Mouse (Mus musculus) c-Kit-positive CD71-positive TER-119-negative erythroid progenitor cells, embryonic 14.5 days (primary cell): ENCODE data around the gene Cnn1.
A peak's percentile ranks its signal among the peaks of the same experiment; 100 is the strongest.
"Not testable (repeated sequence)": the region's sequence is repeated elsewhere in the genome, so short reads cannot be mapped to it uniquely, and the experiment has no call there.

ENCODE experiments used
- DNase-seq: peaks from one replicate; pipeline ENCODE4 v3.0.0-alpha.2; 2013; ENCODE audit warnings: low read depth

Gene Cnn1

DNA sequence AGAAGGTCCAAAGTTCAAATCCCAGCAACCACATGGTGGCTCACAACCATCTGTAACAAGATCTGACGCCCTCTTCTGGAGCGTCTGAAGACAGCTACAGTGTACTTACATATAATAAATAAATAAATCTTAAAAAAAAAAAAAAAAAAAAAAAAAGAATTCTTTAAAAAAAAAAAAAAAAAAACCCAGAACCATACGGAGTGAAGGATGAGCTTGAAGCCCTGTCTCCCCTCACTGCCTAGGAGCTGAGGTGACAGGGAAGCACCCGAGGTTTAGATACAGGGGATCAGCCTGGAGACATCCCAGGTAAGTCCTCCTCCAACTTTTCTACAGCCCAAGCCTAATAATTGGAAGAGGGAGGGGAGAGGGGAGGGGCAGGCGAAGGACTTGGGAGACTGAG is 23.2 kb upstream of the Cnn1 start:
- DNase-seq, result not testable (repeated sequence)

DNA sequence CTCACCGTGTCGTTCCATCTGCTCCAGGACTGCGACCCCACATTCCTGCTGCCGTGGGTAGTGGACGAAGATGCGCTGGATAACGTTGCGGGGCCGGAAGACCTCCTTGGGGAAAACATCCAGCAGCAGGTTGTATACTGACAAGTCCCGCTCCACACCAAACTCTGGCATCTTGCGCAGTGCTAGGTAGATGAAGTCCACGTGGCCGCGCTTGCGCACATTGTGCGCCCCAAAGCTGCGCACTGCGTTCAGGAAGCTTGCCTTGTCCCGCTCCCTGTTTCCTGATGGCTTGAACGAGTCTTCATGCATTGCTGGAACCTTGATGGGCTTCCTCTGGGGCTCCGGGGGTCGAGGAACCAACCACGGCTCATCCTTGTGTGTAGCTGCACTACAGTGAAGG is 22.8 kb upstream of the Cnn1 start:
- no peak for DNase-seq

DNA sequence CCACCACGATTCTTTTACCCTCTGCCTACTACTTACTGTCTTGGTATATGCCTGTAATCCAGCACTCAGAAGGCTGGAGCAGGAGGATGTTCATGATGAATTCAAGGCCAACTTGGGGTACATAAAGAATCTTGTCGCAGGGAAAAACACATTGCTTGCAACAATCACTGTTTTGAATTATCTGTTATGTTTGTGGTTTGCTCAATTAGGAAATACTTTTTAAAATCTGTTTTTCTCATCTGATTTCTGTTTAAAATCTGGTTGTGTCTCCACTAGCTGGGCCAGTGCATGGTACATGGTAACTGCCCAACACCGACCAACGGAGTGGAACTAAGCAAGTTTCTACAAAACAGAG is 14.4 kb upstream of the Cnn1 start:
- DNase-seq, result no peak

GRCm38 (mm10) chr9:22085022-22085834 is 13.8 kb upstream of the Cnn1 start, which contains the start of gene Ecsit:
TSS of gene Ecsit (minus strand) at chr9:22085438.
- DNase-seq, result peak; percentile 96

DNA sequence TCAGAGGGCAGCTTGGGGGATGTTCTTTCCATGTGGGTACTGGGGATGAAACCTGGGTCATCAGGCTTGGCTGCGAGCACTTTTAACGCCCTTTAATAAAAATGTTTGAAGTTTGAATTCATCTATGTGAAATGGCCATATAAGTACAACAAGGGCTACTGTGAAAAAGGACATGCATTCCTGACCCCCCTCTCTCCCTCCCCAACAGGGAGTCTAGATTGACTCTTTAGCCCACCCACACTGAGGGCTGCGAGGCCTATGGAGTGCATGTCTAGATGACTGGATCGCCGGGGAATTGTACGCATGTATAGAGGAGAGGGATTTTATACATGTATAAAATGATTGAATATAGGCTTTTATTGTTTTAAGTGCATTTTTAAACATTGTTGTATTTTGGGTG is 13.0 kb upstream of the Cnn1 start:
- DNase-seq, result no peak

- no peak for DNase-seq
These were observed 11.9 kb upstream of the Cnn1 start for GRCm38 (mm10) chr9:22087034-22087618.

DNA sequence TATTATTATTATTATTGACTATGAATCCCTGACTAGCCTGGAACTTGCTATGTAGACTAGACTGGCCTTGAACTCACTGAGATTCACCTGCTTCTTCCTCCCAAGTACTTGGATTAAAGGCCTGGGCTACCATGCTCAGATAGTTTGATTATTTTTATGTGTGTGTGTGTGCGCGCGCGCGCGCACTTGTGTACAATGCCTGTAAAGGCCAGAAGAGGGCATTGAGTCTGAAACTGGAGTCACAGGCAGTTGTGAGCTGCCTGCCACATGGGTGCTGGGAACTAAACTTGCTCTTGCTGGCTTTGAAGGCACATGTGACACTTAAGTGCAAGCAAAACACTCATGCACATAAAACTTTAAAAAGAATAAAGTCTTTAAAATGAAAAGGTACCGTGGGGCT is 9.7 kb upstream of the Cnn1 start:
- DNase-seq, result no peak

- DNase-seq, result no peak
These were observed 9.0 kb upstream of the Cnn1 start for GRCm38 (mm10) chr9:22089986-22090385.

- no peak for DNase-seq
These were observed 6.3 kb upstream of the Cnn1 start for GRCm38 (mm10) chr9:22092746-22093145.

DNA sequence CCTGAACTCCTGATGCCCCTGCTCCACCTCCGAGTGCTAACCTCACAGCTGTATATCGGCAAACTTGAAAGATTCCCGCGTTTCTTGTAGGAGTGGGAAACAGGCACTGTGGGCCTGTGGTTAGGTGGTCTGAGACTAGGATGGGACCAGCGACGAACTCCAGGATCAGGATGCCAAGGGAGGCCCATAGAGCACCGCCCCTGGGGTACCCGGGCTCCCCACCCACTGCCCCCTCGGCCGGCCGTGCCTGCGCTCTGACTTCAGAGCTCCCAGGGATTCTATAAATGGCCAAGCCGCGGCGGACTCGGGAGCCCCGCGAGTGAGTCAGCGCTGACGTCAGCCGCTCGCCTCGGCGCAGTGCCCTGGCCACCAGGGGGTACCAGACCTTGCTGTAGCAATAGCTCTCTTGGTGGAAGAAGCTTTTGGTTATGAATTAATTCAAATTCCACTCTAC is 3.1 kb upstream of the Cnn1 start:
- peak; percentile 69 for DNase-seq

- DNase-seq, result no peak
These were observed 906 bp downstream of the Cnn1 start for GRCm38 (mm10) chr9:22099922-22100321.

DNA sequence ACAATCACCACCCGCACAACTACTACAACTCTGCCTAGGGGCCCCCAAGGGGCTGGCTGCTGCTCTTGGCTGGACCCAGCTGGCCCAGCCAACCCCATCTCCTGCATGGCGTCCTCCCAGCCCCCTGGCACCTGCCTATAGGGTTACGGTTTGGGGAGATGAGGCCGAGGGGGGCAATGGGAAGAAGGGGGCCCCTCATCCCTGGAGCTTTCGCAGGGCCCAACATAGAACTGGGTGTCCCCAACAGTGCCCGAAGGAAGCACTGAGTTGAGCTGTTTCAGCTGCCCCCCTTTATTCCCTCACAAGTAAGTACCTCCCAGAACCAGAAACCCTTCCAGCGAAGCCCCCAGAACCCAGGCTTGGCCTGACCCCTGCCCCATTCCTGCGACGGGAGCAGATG is 9.2 kb downstream of the Cnn1 start:
- DNase-seq, result no peak

DNA sequence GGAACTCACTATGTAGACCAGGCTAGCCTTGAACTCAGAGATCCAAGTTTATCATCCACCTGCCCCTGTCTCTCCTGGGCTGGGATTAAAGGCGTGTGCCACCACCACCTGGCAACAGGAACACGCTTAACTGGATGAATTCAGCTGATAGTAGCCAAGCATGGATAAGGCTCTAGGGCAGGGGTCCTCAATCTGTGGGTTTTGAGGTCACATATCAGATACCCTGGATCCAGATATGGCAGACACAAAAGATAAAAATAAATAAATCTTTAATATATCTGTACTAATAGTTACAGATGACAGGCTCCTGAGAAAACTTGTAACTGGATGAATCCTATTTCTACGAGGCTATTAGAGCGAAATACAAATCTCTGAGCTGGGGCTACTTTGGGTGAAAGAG is 16.6 kb downstream of the Cnn1 start:
- DNase-seq, result no peak

- DNase-seq, result no peak
These were observed 17.1 kb downstream of the Cnn1 start for GRCm38 (mm10) chr9:22116086-22116485.

DNA sequence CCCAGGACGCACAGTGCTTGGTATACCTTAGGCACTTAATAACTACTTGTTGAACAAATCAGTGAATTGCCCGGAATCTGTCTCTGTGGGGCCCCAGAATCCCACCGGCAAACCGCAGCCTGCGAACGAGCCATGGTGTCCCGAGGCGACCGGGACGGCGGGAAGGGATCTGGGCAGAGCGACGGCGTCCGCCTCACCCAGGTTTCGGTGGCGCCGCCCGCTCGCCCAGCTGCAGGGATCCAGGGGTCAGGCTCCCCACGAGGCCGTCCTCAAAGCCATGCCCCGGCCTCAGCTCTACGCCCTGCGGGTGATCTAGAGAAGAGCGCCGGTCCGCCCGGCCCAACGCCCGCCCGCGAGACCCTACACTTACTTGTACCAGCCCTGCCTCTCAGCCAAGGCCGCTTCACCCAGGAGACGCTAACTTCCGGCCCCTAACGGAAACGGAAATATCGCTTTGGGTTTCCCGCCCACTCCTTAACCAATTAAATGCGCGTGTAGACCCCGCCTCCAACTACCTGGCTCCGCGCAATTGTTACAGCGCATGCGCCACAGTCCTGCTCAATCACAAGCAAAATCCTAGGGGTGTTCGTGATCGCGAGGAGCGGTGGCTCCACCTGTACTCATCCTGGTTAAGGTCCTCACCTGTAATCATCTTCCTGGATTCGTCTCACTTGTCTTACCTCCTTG is 17.9 kb downstream of the Cnn1 start, which contains the start of gene Elof1:
Elof1 (minus strand) TSS at position 433 of the 687 bp plus-strand sequence.
- peak; percentile 97 for DNase-seq

DNA sequence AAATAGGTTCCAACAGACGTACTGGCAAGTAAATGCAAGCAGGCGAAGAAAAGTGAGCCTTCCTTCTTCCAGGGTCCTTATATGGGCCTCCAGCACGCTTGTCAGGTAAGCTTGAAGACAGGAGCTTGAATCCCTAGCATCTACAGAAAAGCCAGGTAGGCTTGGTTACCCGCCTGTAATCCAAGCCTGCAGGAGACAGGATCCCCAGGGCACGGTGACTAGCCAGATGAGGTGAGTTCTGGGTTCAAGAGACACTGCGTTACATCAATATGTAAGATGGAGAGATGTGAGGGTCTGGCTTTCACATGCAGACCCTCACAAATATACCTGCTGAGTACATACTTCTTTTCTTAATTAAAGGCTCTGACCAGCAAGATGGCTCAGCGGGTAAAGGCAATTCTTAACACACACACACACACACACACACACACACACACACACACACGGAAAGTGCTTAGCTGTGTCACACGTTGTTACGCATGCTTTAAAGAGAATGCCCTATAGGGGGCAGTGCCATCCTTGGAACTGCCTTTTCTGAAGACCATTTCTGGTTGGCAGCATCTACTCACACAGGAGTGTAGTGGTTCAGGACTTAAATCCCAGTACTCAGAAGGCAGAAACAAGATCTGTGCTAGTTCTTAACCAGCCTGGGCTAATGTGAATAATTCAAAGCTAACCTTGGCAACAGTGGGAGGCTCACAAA is 18.9 kb downstream of the Cnn1 start:
- peak; percentile 79 for DNase-seq

DNA sequence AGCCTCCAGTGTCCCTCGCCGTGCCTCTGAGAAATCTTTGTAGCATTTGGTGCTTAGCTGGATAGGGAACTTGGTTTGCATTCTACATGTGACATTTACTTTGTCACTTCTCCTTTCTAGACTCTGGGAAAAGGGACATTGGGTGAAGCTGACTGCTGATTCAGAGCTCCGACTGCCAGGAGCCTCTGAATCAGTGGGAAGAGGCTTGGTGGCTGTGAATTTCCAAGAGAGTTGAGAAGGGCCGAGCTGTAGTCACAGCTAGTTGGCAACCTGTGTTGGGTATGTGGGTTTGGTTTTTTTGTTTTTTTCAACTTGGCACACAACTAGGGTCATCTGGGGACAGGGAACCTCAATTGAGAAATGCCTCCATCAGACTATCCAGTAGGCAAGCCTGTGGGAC is 20.5 kb downstream of the Cnn1 start:
- no peak for DNase-seq

DNA sequence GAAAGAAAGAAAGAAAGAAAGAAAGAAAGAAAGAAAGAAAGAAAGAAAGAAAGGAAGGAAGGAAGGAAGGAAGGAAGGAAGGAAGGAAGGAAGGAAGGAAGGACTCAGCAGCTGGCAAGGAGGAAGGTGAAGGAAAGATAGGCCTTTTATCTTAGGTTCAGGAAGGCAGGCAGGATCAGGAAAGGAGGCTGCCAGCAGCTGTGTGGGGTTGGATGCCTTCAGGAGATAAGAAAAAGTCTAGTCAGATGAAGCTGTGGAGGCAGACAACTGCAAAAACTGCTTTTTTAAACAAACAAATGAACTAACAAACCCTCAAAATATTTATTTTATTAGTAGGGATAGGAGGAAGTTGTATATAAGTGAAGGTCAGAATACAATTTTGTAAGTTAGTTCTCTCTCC is 22.5 kb downstream of the Cnn1 start:
- no peak for DNase-seq

DNA sequence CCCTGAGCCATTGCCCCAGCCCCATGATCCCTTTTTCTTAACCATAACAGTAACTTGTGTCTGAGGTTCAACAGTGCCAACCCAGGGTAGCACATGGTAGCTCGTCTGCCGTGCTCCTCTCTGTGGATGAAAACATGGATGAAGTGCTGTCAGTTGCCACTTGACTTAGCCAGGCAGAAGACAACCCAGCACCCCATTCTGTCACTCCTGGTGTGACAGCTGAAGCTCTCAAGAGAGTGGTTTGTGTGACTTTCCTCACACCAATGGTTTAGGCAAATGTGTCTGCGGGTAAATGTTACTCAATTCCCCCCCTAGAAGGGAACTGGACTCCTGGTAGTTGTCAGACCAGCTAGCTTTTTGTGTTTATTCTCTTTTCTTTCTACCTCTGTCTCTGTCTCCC is 23.0 kb downstream of the Cnn1 start:
- DNase-seq, result no peak

GRCm38 (mm10) chr9:22123069-22123609 is 24.1 kb downstream of the Cnn1 start:
- no peak for DNase-seq

DNA sequence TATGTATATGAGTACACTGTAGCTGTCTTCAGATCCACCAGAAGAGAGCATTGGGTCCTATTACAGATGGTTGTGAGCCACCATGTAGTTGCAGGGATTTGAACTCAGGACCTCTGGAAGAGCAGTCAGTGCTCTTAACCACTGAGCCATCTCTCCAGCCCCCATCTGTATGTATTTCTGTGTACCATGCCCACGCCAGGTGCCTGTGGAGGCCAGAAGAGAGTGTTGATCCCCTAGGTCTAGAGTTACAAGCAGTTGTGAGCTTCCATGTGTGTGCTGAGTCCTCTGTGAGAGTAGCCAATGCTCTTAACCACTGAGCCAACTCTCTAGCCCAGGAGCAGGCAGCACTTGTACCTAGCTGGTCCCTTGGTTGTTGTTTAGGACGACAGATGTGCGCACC is 25.2 kb downstream of the Cnn1 start:
- no peak for DNase-seq
